Mouse (Mus musculus) midbrain, embryonic 15.5 days (tissue): ENCODE results near the gene Espnl. TPM values are rescaled to one million over a fixed set of nuclear protein-coding genes. Genes with fewer than 3 reads are reported as not detected.

Experiments used
- ATAC-seq: fragments of 200-750 bp; cut with Nextera tagmentation; replicated peaks from 2 replicates; pipeline ENCODE4 v1.8.0; 2017; ENCODE audit warnings: moderate TSS enrichment
- H3K27ac ChIP-seq: fragments of 300-500 bp; sonication (generic); 2 replicates; pipeline ENCODE4 v1.5.1; 2015; ENCODE audit warnings: mild to moderate bottlenecking, inconsistent platforms
- H3K27me3 ChIP-seq: fragments of 300-500 bp; sonication (generic); replicated peaks from 2 replicates; pipeline ENCODE4 v1.6.1; 2015; ENCODE audit warnings: inconsistent platforms
- H3K36me3 ChIP-seq: fragments of 300-500 bp; sonication (generic); replicated peaks from 2 replicates; pipeline ENCODE4 v1.6.1; 2015; ENCODE audit warnings: inconsistent platforms
- H3K4me1 ChIP-seq: fragments of 300-500 bp; sonication (generic); 2 replicates; pipeline ENCODE4 v1.6.1; 2015; ENCODE audit warnings: inconsistent platforms
- H3K4me2 ChIP-seq: fragments of 300-500 bp; sonication (generic); 2 replicates; pipeline ENCODE4 v1.6.1; 2015; ENCODE audit warnings: inconsistent platforms, mild to moderate bottlenecking, moderate library complexity
- H3K4me3 ChIP-seq: fragments of 300-500 bp; sonication (generic); 2 replicates; pipeline ENCODE4 v1.5.1; 2015; ENCODE audit warnings: mild to moderate bottlenecking, inconsistent platforms
- H3K9ac ChIP-seq: fragments of 300-500 bp; sonication (generic); 2 replicates; pipeline ENCODE4 v1.6.1; 2015; ENCODE audit warnings: mild to moderate bottlenecking, inconsistent platforms
- H3K9me3 ChIP-seq: fragments of 300-500 bp; sonication (generic); 2 replicates; pipeline ENCODE4 v1.6.1; 2016; ENCODE audit warnings: inconsistent platforms
- WGBS: fragments of 180-500 bp; shearing (Covaris S2); methylation state at CpG from one replicate; pipeline ENCODE4 v1.1.7; 2015; ENCODE audit warnings: mixed read lengths; 5-methylcytosine and 5-hydroxymethylcytosine counted together
- polyA plus RNA-seq: library from polyadenylated mRNA; unstranded; fragments of >200 nt; fragmentation: Nextera tagmentation; extraction: Ambion mirVana; gene quantifications from 2 replicates; pipeline ENCODE4 v1.2.1, GENCODE M21; 2015

Espnl gene
- polyA plus RNA-seq, 1 experiment from 2014 or later = 0.08 TPM

GRCm38 (mm10) chr1:91365816-91366214 is 43.9 kb downstream of the Espnl start:
- H3K27ac ChIP-seq = no peak overlapping the region
- 31% methylated on average over 8 of the region's 8 CpGs for WGBS
- H3K4me3 ChIP-seq = peak overlapping the region; percentile 35; the same call in 1 of the 2 replicates
- peaks cover 18% of the 10 kb centered on the region for H3K27me3 ChIP-seq
- ATAC-seq = 0 out of 2 replicates have a peak, but pooled peaks have one; percentile 18
- H3K4me2 ChIP-seq = peak overlapping the region; percentile 62
- H3K36me3 ChIP-seq = no peaks in the 10 kb centered on the region
- no peak overlapping the region for H3K9ac ChIP-seq
- H3K9me3 ChIP-seq = no peaks in the 10 kb centered on the region
- peaks cover 8% of the 10 kb centered on the region for H3K4me1 ChIP-seq

DNA sequence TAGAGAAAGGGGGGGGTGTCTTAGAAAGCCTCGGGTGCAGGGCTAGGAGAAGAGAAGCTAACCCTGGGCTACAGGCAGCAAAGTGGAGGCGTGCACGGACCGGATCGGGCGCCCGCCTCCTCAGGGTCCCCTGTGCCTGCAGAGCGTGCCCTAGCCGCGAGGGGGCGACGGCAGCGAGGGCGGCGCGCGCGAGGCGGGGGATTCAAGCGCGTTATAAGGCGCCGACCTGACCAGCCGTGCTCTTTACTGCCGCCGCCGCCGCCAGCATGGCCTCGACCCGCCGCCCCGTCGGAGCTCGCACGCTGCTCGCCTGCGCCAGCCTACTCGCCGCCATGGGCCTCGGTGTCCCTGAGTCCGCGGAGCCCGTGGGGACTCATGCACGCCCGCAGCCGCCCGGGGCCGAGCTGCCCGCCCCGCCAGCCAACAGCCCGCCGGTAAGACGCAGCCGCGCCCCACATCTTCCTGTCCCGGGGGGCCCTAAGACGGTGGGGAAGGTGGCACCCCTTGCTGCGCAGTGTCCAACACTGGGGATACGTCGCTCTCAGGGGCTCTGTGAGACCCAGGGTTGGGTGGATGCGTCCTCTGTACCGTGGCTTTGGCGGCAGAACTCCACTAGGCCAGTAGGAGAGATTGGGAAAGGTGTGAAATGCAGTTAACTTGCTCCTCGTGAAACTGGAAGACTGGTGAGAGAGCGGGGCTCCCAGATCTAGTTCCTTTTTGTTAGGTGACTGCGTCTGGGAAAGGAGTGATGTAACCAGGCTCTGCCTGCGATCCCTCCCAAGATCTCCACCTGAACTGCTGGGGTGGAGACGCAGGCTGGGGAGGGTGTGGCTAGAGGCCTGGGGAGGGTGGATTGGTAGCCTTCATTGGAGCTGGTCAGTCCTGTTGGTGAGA is 44.6 kb downstream of the Espnl start, which contains the start of gene Erfe:
TSS of gene Erfe (plus strand) at position 216 of the 894 bp plus-strand sequence.
- Histone ChIP-seq H3K9me3 (no peaks in the 10 kb centered on the region), H3K27me3 (peaks cover 18% of the 10 kb centered on the region), H3K9ac (peak within 1 kb of the TSS; percentile 24), H3K4me1 (peaks cover 8% of the 10 kb centered on the region), H3K4me3 (peak within 1 kb of the TSS; percentile 35), H3K4me2 (peak within 1 kb of the TSS; percentile 62), H3K27ac (no peak within 1 kb of the TSS), H3K36me3 (no peaks in the 10 kb centered on the region)
- ATAC-seq = peak; percentile 51
- WGBS = 1% methylated on average over 67 of the region's 68 CpGs

DNA sequence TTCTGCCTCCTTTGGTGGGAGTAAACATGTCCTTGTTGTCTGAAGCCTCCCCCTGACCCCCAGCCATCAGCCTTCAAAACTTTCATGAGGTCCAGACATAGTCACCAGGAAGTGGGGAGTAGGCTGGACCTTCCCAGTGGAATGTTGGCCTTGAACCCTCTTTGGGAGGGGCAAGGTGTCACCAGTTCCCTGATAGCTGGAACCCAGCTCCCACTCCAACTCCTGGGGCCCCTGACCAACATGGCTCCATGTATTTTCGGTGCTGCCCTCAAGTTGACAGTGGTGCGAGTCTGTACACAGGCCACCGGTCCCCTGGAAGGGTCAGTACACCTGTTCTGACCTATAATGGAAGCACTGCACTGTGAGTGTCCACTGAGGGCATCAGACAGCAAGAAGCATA is 45.4 kb downstream of the Espnl start:
- Histone ChIP-seq H3K36me3 (peaks cover 4% of the 10 kb centered on the region; the same call in 1 of the 2 replicates), H3K9me3 (no peaks in the 10 kb centered on the region), H3K27me3 (peaks cover 18% of the 10 kb centered on the region), H3K9ac (no peak overlapping the region), H3K27ac (no peak overlapping the region), H3K4me2 (no peak overlapping the region), H3K4me3 (no peak overlapping the region), H3K4me1 (peaks cover 8% of the 10 kb centered on the region)
- WGBS = 94% methylated on average over 3 of the region's 3 CpGs
- ATAC-seq = no peak

GRCm38 (mm10) chr1:91369408-91369807 is 47.5 kb downstream of the Espnl start:
- Histone ChIP-seq H3K4me3 (no peak overlapping the region), H3K36me3 (peaks cover 14% of the 10 kb centered on the region; the same call in 1 of the 2 replicates), H3K9me3 (no peaks in the 10 kb centered on the region), H3K27me3 (peaks cover 18% of the 10 kb centered on the region), H3K4me2 (no peak overlapping the region), H3K9ac (no peak overlapping the region), H3K27ac (no peak overlapping the region), H3K4me1 (peaks cover 8% of the 10 kb centered on the region)
- 74% methylated on average over 4 of the region's 4 CpGs for WGBS
- ATAC-seq = no peak

GRCm38 (mm10) chr1:91370055-91370454 is 48.2 kb downstream of the Espnl start:
- H3K36me3 ChIP-seq = peaks cover 14% of the 10 kb centered on the region
- WGBS = 88% methylated on average over 23 of the region's 23 CpGs
- no peak overlapping the region for H3K4me2 ChIP-seq
- peaks cover 18% of the 10 kb centered on the region for H3K27me3 ChIP-seq
- no peak overlapping the region for H3K9ac ChIP-seq
- peaks cover 8% of the 10 kb centered on the region for H3K4me1 ChIP-seq
- H3K9me3 ChIP-seq = no peaks in the 10 kb centered on the region
- no peak for ATAC-seq
- no peak overlapping the region for H3K27ac ChIP-seq
- no peak overlapping the region for H3K4me3 ChIP-seq

DNA sequence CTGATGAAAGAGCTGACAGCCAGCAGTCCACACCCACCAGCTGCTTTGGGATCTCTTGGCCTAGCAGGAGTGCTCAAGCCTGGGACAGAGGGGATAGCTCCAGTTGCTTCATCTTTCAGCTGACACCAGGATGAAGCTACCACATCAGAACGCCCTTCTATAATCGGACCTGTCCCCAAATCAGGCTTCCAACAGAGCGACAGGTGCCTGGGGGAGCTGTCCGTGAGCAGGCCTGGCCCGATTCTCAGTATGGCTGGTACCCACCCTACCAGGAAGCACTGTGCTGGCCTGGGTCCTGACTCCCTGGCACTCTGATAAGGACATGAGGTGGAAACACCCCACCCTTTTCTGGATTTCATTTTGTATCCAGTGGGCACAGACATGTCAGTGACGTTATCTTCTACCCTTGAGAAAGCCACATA is 51.5 kb downstream of the Espnl start:
- Histone ChIP-seq H3K4me3 (no peak overlapping the region), H3K9ac (no peak overlapping the region), H3K9me3 (no peaks in the 10 kb centered on the region), H3K27me3 (no peaks in the 10 kb centered on the region), H3K4me1 (no peaks in the 10 kb centered on the region), H3K36me3 (peaks cover 45% of the 10 kb centered on the region), H3K4me2 (no peak overlapping the region), H3K27ac (no peak overlapping the region)
- ATAC-seq = no peak
- WGBS = 81% methylated on average over 6 of the region's 6 CpGs

GRCm38 (mm10) chr1:91380453-91381090 is 58.7 kb downstream of the Espnl start:
- no peaks in the 10 kb centered on the region for H3K4me1 ChIP-seq
- H3K27ac ChIP-seq = no peak overlapping the region
- WGBS = 62% methylated on average over 7 of the region's 7 CpGs
- H3K4me2 ChIP-seq = no peak overlapping the region
- peaks cover 71% of the 10 kb centered on the region for H3K36me3 ChIP-seq
- no peaks in the 10 kb centered on the region for H3K9me3 ChIP-seq
- peak; percentile 75 for ATAC-seq
- no peaks in the 10 kb centered on the region for H3K27me3 ChIP-seq
- no peak overlapping the region for H3K4me3 ChIP-seq
- no peak overlapping the region for H3K9ac ChIP-seq

DNA sequence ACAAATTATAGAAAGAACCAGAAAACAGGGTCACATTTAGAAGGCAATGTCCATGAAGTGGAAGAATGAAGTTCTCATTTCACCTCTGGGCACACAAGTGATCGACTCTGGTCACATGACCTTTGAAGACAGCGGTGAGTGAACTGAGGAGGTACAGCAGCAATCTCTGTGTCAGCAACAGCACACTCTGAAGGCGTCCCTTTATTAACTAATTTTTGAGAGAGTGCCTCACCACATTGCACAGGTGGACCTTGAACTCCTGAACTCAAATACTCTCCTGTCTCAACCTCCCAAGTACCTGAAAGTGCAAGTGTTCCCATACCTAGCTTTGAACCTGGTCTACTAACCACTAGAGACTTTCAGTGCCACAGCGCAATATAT is 59.2 kb downstream of the Espnl start:
- H3K9me3 ChIP-seq = no peaks in the 10 kb centered on the region
- H3K9ac ChIP-seq = no peak overlapping the region
- H3K4me2 ChIP-seq = no peak overlapping the region
- H3K4me1 ChIP-seq = no peaks in the 10 kb centered on the region
- peaks cover 70% of the 10 kb centered on the region for H3K36me3 ChIP-seq
- H3K27ac ChIP-seq = no peak overlapping the region
- H3K4me3 ChIP-seq = no peak overlapping the region
- H3K27me3 ChIP-seq = no peaks in the 10 kb centered on the region
- ATAC-seq = no peak
- WGBS = 88% methylated on average over 4 of the region's 4 CpGs

GRCm38 (mm10) chr1:91390369-91390768 is 68.5 kb downstream of the Espnl start:
- ATAC-seq = no peak
- H3K9me3 ChIP-seq = no peaks in the 10 kb centered on the region
- no peak overlapping the region for H3K27ac ChIP-seq
- WGBS = 92% methylated on average over 5 of the region's 5 CpGs
- H3K4me2 ChIP-seq = no peak overlapping the region
- H3K36me3 ChIP-seq = peaks cover 40% of the 10 kb centered on the region
- H3K27me3 ChIP-seq = no peaks in the 10 kb centered on the region
- H3K4me3 ChIP-seq = no peak overlapping the region
- peaks cover 6% of the 10 kb centered on the region for H3K4me1 ChIP-seq
- no peak overlapping the region for H3K9ac ChIP-seq

- peaks cover 31% of the 10 kb centered on the region for H3K4me1 ChIP-seq
- peak overlapping the region; percentile 71 for H3K4me3 ChIP-seq
- H3K27ac ChIP-seq = peak overlapping the region; percentile 89
- peak overlapping the region; percentile 89 for H3K4me2 ChIP-seq
- H3K27me3 ChIP-seq = no peaks in the 10 kb centered on the region
- H3K9ac ChIP-seq = peak overlapping the region; percentile 81
- H3K9me3 ChIP-seq = no peaks in the 10 kb centered on the region
- H3K36me3 ChIP-seq = no peaks in the 10 kb centered on the region
- peak; percentile 10; the same call in 1 of the 2 replicates for ATAC-seq
- WGBS = under 1% methylated on average over 12 of the region's 12 CpGs
Measured at GRCm38 (mm10) chr1:91397927-91398259, 76.0 kb downstream of the Espnl start.
